Mouse (Mus musculus): ENCODE measurements around the gene Vmn2r37. TPM values are rescaled to one million over a fixed set of nuclear protein-coding genes. Genes with fewer than 3 reads are reported as not detected.
"Not testable (repeated sequence)": the region's sequence is repeated elsewhere in the genome, so short reads cannot be mapped to it uniquely, and the experiment has no call there.

Vmn2r37 gene
- polyA plus RNA-seq (2014; fragmentation: Nextera tagmentation; extraction: Ambion mirVana): not detected in 2 replicates

DNA sequence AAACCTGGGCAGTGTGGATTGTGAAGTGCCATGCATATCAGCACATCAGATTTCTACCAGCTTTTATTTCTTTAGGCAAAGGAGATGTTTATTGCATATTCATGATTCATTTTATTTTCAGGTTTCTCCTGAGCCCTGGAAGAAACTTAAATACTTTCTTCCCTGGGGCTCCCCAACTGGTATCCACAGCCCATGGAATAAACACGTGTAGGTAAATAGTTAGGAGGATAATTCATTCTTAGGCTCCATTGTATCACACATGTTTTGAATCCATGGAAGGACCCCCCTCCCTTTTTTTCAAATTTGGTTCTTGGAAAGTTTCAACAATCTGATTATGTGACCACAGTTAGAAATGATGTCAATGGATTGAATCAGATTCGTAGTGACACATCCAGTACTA is at the start of gene Vmn2r37:
TSS of gene Vmn2r37 (minus strand) at position 101 of the 400 bp plus-strand sequence.
- H3K27me3 ChIP-seq (replicated peaks; ENCODE audit: control insufficient read depth, insufficient read depth, low read length); ATAC-seq (ENCODE audit: low read depth); H3K9me3 ChIP-seq (ENCODE audit: control insufficient read depth, low read length); H3K36me3 ChIP-seq (ENCODE audit: control insufficient read depth, insufficient read depth, low read length); DNase-seq (ENCODE audit: low spot score); H3K4me2 ChIP-seq (ENCODE audit: low read depth, low read length); H3K4me1 ChIP-seq (ENCODE audit: control insufficient read depth, insufficient read depth, low read length); H3K27ac ChIP-seq (replicated peaks; ENCODE audit: low read depth, low read length); H3K9ac ChIP-seq (ENCODE audit: low read depth, low read length); H3K4me3 ChIP-seq (ENCODE audit: low read depth, low read length): not testable (repeated sequence)
- 39% methylated on average over 1 of the region's 2 CpGs for WGBS

Other genes starting within 250 kb of the Vmn2r37 start
- gene Vmn2r39, start 192.9 kb downstream of the Vmn2r37 start, polyA plus RNA-seq (2014; fragmentation: Nextera tagmentation; extraction: Ambion mirVana): not detected in 2 replicates
- gene Vmn2r38, start 125.8 kb downstream of the Vmn2r37 start, polyA plus RNA-seq (2014; fragmentation: Nextera tagmentation; extraction: Ambion mirVana): not detected in 2 replicates

All from embryonic facial prominence, embryonic 14.5 days (tissue).